Mouse (Mus musculus) adipocyte (in vitro differentiated cells): Measurements from ENCODE around the gene Dcaf10.
A peak's percentile ranks its signal among the peaks of the same experiment; 100 is the strongest.
"Not testable (repeated sequence)": the region's sequence is repeated elsewhere in the genome, so short reads cannot be mapped to it uniquely, and the experiment has no call there.

Experiments used
- DNase-seq: peaks from one replicate; pipeline ENCODE4 v3.0.0-alpha.2; 2016; ENCODE audit warnings: low spot score

The Dcaf10 gene

DNA sequence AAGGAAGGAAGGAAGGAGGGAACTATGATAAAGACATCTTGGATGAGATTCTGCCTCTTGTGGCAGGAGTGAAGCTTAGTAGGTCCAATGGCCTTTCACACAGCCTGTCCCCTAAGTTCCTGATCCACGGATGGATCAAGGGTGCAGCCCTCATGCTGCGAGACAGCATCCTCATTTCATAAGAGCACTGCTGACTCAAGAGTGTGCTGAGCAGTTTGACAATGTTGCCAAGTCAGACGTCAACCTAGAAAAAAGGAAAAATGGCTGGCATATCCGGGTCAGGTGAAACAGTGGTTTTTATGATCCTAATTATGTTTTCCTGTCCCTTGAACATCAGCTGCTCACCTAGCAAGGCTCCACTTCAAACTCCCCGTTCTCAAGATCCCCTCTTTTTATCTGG lies 51.8 kb downstream of the Dcaf10 start:
- DNase-seq: no peak

- DNase-seq: not testable (repeated sequence)
Measured at GRCm38 (mm10) chr4:45396211-45396610, 54.3 kb downstream of the Dcaf10 start.

- DNase-seq: not testable (repeated sequence)
Measured at GRCm38 (mm10) chr4:45398315-45398714, 56.4 kb downstream of the Dcaf10 start.

DNA sequence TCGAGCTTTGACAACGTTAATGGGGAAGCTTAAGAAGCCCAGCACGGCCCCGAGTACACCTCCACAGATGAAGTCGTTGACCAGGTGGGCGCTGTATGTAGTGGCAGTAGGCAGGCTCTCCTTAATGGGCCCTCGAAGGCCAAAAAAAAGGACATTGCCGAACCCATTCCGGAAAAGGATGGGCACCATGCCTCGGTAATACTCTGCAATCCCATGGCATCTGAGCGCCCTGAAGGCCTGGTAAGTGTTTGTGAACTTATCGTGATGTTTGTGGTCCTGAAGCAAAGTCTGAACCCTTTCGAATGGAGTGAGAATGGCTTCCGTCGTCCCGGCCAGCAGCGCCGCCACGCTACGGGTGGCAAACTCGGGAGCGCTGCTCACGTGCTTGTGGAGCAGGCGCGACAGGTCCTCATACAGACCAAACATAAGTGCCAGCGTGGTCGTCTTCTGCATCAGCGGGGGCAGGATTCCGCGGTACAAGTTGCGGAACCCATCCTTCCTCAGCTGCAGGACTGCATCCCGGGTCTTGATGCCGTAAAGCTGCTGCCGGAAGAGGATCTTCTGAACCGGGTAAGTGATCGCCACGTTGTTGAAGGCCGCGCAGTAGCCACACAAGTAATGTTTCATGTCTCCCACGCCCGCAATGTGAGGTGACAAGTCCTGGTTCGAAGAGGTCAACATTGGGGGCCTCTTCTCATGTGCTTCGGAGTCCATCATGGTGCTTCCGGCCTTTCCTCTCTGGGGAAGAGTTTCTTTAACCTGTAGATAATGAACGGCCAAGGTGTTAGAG lies 57.7 kb downstream of the Dcaf10 start:
- no peak for DNase-seq

GRCm38 (mm10) chr4:45402281-45402680 lies 60.4 kb downstream of the Dcaf10 start:
- no peak for DNase-seq

DNA sequence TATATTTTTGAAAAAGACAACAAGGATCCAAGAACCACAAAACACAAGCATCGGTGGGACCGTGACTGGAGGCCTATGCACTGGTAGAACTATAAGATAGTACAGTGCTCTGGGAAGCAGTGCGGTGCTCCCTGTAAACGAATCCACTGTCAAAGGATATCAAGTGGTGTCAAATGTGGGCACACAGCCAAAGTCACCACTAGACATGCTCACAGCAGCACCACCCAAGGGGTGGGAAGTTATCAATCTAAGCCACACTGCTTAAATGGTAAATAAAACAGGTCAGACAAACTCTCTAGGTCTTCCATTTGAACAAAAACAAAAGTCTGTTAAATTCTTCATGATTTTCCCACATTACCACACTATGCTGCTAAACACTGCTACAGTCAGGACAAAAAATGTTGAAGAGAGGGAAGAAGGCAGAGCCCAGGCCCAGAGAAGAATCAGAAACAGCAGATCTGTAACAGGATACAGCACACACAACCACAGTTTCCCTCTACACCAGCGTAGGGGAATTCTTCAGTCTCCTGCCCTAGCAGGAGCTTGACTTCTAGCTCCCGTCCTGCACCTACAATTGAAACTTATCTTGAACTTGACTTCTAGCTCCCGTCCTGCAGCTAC lies 61.1 kb downstream of the Dcaf10 start:
- no peak for DNase-seq

DNA sequence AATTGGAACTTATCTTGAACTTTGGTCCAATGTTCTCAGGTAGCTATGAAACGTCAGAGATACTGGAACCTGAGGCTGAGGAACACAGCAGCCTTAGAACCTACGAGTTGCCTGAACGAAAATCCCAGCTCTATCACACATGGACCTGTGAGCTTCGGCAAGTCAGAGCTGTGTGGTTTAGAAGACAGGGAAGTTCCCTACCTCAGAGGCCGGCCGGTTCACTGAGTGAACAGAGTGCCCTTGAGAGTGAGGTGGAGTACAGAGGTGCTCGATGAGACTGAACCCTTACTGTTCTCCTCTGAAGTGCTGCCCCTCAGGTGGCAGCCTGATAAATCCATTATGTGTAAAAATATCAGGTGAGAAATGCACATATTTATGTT lies 61.6 kb downstream of the Dcaf10 start:
- no peak for DNase-seq

DNA sequence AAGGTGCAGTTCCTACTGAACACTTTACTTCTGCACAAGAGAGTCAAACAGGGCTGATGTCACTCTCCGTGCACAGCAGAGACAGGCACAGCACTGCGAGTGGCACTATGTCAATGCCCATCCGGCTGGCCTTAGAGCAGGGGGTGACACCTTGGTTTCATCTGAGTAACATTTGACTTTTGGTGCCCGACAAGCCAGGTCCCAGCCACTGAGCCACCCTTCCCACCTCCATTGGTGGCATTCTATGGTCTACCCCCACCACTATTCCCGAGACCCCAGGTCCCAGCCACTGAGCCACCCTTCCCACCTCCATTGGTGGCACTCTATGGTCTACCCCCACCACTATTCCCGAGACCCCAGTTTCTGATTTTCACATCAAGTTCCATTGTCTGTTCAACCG lies 62.2 kb downstream of the Dcaf10 start:
- DNase-seq: no peak

DNA sequence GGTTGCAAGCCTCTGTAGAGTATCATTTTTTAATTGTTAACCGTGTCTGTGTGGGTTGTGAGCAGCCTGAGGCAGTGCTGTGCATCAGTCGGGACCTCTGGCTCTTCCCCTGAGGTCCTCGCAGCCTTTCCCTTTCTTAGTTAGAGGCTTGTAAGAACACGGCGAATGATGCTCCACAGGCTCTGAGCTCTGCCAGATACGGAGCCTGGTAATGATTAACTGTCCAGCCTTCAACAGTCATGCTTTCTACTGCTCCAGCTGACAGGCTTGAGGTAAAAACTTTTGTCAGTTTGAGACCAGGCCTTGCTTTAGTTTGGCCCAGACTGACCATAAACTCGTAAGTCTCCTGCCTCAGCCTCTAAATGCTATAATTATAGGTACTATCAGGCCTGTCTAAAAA lies 63.4 kb downstream of the Dcaf10 start:
- DNase-seq: no peak

GRCm38 (mm10) chr4:45406397-45406796 lies 64.5 kb downstream of the Dcaf10 start:
- peak; percentile 31 for DNase-seq

DNA sequence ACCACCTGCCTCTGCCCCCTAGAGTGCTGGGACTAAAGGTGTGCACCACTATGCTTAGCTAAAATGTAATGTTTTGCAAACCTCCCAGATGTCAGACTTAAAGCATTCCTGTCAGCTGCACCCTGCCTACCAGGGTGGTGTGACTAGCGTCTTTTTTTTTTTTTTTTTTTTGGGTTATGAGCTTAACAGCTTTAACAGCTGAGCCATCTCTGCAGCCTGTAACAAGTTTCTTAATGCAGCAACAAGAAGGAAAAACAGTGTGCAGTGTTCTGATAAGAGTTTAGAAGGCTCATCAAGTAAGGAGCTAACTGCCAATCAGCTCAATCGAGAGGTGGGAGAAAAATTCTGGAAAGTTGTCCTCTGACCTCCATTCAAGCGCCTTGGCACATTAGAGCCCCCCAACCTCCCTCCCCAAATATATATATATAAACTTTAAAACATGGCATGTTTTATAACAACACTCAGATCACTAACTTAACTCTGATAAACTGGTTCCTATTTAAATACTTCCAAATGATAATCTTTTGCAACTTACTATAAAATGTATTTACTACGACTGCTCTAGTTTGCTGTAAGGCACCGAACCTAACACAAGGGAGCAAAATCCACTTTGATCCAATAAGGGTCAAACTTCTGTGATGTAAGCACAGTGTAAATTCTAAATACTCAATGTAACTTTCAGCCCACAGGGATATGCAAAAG lies 65.3 kb downstream of the Dcaf10 start:
- DNase-seq: no peak

GRCm38 (mm10) chr4:45407703-45408334 lies 65.9 kb downstream of the Dcaf10 start:
- peak; percentile 71 for DNase-seq

DNA sequence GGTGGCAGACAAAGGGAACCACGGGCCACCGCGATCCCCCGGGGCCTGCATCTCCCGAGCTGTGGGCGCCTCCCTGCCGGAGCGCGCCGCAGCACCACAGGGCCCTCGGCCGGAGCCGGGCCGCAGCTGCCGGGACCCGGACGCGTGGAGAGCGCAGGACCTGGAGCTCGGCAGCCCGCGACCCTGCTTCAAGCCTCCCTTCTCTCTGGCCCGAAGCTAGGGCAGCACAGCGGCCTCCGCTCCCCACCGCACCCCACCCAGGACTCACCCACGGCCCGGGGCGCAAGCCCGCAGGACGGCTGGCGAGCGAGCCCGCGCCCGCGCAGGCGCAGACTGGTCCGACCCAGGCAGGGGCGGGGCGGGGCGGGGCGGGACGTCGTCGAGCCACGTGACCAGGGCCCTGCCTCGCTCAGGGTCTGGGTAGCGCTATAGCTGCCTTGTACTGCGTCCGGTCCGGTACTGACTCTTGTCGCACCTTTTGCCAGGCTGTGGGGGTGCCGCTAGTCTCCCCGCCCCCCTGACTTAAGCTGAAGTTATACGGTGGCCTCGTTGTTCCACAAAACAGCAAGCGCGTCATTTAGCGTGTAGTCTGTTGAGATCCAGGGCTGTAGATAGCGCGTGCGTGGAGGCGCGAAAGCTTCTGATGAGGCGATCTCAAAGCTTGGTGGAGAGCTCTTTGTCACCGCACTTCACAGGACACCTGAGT lies 66.7 kb downstream of the Dcaf10 start, which contains the start of gene Slc25a51:
TSS of gene Slc25a51 (minus strand) at position 340 of the 706 bp plus-strand sequence.
- peak; percentile 91 for DNase-seq

DNA sequence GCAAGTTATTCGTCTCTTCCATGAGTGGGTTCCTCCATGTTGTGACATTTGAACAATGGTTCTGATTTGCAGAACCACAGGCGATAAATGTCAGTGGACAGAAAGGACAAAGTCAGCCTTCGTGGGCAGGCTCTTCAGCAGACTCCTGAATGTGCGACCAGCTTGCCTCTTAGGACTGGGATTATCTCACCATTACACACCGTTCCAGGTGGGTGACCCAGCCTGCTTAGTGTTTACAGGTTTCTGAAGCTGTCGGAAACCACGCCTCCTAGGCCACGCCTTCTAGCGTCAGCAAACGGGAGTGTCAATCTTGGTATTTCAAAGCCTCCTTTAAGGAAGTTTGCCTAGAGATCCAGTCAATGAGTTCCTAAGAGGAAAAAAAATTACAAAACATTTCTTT lies 67.4 kb downstream of the Dcaf10 start:
- peak; percentile 84 for DNase-seq

GRCm38 (mm10) chr4:45411181-45411790 lies 69.4 kb downstream of the Dcaf10 start:
- DNase-seq: no peak

DNA sequence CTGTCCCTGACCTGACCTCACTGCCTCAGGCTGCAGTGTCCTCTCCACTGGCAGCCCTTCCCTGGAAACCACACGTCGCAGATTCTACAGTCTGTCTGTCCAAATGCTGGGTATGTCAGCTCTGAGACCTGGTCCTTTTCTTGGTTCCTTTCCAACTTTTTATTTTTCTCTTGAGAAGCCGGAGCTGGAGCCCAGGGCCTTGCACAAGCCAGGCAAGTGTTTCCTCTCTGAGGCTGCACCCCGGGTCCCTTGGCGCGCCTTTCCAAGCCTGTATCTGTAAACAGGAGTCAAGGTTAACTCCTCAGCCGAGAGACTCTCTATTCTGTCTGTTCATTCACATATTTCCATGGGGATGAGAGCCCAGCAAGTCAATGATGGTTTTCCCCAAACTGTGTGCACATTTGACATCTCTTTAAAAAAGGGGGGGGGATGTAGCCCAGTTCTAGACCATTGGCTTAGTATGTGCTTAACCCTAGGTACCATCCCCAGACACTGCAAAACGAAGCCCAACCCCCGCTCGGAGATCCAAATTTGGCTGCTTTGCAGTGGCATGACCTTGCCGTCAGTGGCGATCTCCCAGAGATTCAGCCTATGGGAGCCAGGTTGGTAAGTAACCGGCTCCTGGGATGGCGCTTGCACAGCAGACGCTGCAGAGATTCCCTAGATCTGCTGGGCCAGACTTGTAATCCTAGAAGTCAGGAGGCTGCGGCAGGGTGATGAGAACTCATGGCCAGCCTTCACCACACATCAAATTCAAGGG lies 70.7 kb downstream of the Dcaf10 start:
- DNase-seq: peak; percentile 26

DNA sequence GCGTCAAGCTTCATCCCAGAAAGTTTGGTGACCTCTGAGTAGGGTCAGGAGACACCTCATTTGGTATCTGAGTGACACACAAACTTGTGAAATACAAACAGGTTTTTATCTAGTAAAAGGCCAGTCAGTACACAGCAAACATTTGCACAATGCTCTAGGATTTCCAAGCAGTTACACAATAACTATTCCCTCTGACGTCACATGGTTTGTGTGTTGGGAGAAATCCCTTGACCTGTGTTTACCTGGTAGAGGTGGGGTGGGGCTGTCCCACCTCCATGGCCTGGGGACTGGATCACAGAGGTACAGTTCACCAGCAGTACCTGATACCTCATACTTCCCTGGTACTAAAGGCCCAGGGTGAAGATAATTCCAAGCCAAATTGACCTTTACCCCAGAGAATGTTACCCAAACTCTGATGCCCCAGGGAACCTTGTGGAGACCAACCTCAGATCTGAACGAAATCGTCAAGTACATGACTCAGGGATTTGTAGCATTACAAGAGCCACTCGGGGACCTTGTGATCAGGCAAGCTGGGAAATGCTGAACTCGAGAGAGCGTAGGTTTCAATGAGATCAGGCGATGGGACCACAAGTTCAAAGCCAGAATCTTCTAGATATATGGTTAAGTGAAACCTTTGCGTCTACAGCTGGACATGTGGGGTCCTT lies 71.9 kb downstream of the Dcaf10 start:
- peak; percentile 48 for DNase-seq

GRCm38 (mm10) chr4:45416314-45416713 lies 74.4 kb downstream of the Dcaf10 start:
- no peak for DNase-seq

DNA sequence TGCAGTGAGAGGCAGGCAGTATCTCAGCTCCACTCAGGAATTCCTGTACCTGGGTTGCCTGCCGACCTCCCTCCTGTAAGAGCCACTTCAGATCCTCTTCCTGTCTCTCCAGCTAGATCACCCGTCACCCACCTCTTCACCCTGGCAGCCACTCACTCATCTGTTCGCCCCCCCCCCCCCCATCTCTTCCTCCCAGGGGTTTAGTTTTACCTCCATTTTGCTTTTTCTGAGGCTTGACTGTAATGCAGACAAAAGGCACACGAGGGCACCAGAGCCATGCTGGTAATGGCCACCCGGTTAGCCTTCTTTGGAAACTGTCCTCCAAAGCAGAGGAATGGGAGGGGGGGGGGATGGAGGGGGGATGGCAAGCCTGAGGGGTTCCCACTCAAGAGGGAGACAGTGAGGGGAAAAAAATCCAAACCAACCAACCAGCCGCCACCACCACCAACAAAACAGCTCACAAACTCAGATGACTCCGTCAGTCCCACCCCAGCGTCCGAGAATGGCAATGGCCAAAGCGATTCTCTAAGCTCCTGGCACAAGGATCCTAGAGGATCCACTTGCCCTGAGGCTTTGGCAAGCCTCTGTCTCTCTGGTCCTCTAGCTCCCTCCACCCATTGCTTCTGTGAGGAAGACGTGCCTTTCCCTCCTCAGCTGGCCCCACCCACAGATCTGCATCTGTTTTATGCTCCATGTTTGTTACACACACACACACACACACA lies 76.5 kb downstream of the Dcaf10 start:
- DNase-seq: peak; percentile 68
